Mouse (Mus musculus): ENCODE data around the gene Bcorl1.

DNA sequence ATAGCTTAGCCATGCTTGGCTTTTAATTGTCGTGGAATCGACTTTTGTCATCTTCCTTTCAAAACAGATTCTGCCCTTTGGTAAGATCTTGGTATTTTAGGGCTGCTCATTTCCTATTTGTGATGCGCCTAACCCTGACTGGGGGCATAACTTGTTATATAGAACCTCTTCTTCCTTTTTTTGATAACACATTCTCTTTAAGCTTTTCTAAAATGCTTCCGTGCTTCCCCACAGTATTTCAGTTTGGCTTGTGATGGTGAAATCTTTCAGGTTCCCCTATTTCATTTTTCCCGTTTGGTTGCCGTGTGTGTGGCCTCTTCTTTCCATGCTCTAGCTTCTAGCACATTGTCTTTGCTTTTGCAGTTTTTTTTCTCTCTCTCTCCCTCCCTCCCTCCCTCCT lies 14.2 kb downstream of the Bcorl1 start:
- TF ChIP-seq CTCF (IDR thresholded peaks at IDR 0.05; ENCODE audit: control insufficient read depth, insufficient read depth, insufficient read length) (no peak), MYOD1 (IDR thresholded peaks at IDR 0.05; ENCODE audit: control insufficient read depth, insufficient read length, low read depth) (no peak)

All from C2C12 (cell line).